Mouse (Mus musculus) myocyte (in vitro differentiated cells): ENCODE data around the gene Aff4. TPM values are rescaled to one million over a fixed set of nuclear protein-coding genes. Genes with fewer than 3 reads are reported as not detected.

Experiments
- H3K27me3 ChIP-seq: one replicate; pipeline ENCODE4 v1.6.1; 2011; ENCODE audit not compliant: control insufficient read depth, insufficient read depth, insufficient read length
- H3K36me3 ChIP-seq: one replicate; pipeline ENCODE4 v1.6.1; 2011; ENCODE audit not compliant: control insufficient read depth, insufficient read depth
- H3K4me2 ChIP-seq: one replicate; pipeline ENCODE4 v1.6.1; 2011; ENCODE audit warnings: low read depth, control low read depth
- H3K4me3 ChIP-seq: one replicate; pipeline ENCODE4 v1.5.1; 2011; ENCODE audit warnings: mild to moderate bottlenecking, control low read depth, moderate library complexity
- H3K79me2 ChIP-seq: one replicate; pipeline ENCODE4 v1.6.1; 2011; ENCODE audit not compliant: control insufficient read depth, insufficient read depth
- H3ac ChIP-seq: one replicate; pipeline ENCODE4 v1.6.1; 2011; ENCODE audit not compliant: control insufficient read depth, insufficient read length
- CEBPB ChIP-seq: IDR thresholded peaks from 2 replicates; pipeline ENCODE4 v1.6.1; 2011; ENCODE audit warnings: mild to moderate bottlenecking, moderate library complexity; ENCODE audit not compliant: poor library complexity, insufficient read depth, severe bottlenecking
- E2F4 ChIP-seq: IDR thresholded peaks from one replicate; pipeline ENCODE4 v1.6.1; 2011; ENCODE audit warnings: mild to moderate bottlenecking, control low read depth, moderate library complexity; ENCODE audit not compliant: insufficient read depth
- MAX ChIP-seq: IDR thresholded peaks from one replicate; pipeline ENCODE4 v1.6.1; 2011; ENCODE audit warnings: low read depth, mild to moderate bottlenecking, control low read depth
- MYOD1 ChIP-seq, 3 experiments: IDR thresholded peaks; one replicate each; pipeline ENCODE4 v1.6.1; 2011; ENCODE audit warnings: control low read depth in 2 of 3, low read depth in 2 of 3, mild to moderate bottlenecking in 2 of 3, moderate library complexity in 1 of 3; ENCODE audit not compliant: insufficient read length in 2 of 3, control insufficient read depth in 1 of 3
- MYOG ChIP-seq, 3 experiments: IDR thresholded peaks; one replicate each; pipeline ENCODE4 v1.6.1; 2011; ENCODE audit warnings: control low read depth in 2 of 3, low read depth in 2 of 3, mild to moderate bottlenecking in 2 of 3; ENCODE audit not compliant: insufficient read length in 2 of 3, control insufficient read depth in 1 of 3, insufficient read depth in 1 of 3
- POLR2A ChIP-seq: IDR thresholded peaks from one replicate; pipeline ENCODE4 v1.6.1; 2011; ENCODE audit warnings: low read depth, mild to moderate bottlenecking, control low read depth, moderate library complexity; ENCODE audit not compliant: insufficient read length
- POLR2AphosphoS2 ChIP-seq: IDR thresholded peaks from one replicate; pipeline ENCODE4 v1.6.1; 2011; ENCODE audit warnings: low read depth, control low read depth; ENCODE audit not compliant: insufficient read length
- REST ChIP-seq: IDR thresholded peaks from one replicate; pipeline ENCODE4 v1.6.1; 2011; ENCODE audit warnings: mild to moderate bottlenecking, control low read depth, moderate library complexity; ENCODE audit not compliant: insufficient read depth, insufficient read length
- SRF ChIP-seq: IDR thresholded peaks from one replicate; pipeline ENCODE4 v1.6.1; 2011; ENCODE audit warnings: low read depth; ENCODE audit not compliant: control insufficient read depth, insufficient read length
- TCF12 ChIP-seq: IDR thresholded peaks from one replicate; pipeline ENCODE4 v1.6.1; 2011; ENCODE audit warnings: mild to moderate bottlenecking, control low read depth; ENCODE audit not compliant: poor library complexity, insufficient read depth, severe bottlenecking
- TCF3 ChIP-seq: IDR thresholded peaks from one replicate; pipeline ENCODE4 v1.6.1; 2011; ENCODE audit warnings: low read depth, control low read depth; ENCODE audit not compliant: insufficient read length
- USF1 ChIP-seq: IDR thresholded peaks from one replicate; pipeline ENCODE4 v1.6.1; 2011; ENCODE audit warnings: low read depth, mild to moderate bottlenecking, control low read depth, moderate library complexity
- polyA plus RNA-seq: library from polyadenylated mRNA; unstranded; fragments of >200 nt; fragmentation: generic; extraction: Trizol; gene quantifications from one replicate; pipeline ENCODE4 v1.2.1, GENCODE M21; 2012; ENCODE audit warnings: missing spikeins

Aff4 gene
- polyA plus RNA-seq, 1 experiment = 15.6 TPM

DNA sequence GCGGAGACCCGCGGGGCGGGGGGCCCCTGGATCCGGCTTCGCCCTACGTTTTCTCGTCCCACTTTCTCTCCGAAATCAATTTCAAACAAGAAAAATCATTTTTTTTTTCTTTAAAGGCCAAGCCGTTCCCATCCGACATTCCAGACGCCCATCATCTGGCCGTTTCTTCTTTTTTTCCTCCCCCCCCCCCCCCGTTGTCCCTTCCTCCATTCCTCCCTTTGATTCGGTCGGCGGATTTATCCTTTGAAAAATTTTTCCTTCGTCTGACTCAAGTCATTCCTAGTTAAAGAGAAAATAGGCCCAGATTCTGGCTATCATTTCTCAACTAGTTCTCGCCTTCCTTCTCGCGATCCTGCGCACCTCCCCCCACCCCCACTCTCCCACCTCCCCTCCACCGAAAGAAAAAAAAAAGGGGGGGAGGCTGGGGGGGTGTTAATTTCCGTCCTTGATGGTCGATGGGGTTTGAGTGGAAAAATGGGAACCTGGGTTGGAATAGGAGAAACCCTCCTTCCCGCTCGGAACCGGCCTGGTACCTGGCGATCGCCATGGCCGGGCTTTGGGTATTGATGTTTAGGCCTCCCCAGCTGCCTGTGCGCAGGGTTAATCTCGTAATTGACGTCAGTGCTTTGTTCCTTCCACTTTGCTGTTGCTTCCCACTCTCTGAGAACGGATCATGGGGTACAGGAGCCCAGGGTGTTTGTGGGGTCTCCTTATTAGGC is 750 bp downstream of the Aff4 start:
- Histone ChIP-seq H3K36me3 (peaks cover 7% of the 10 kb centered on the region), H3K4me3 (peak overlapping the region; percentile 96), H3K27me3 (no peaks in the 10 kb centered on the region), H3ac (peak overlapping the region; percentile 79), H3K79me2 (peaks cover 53% of the 10 kb centered on the region), H3K4me2 (peak overlapping the region; percentile 74)
- TF ChIP-seq CEBPB = no peak
- TF ChIP-seq POLR2A = peak; percentile 12
- no peak for TF ChIP-seq E2F4
- TF ChIP-seq MAX = no peak
- no peak for TF ChIP-seq POLR2AphosphoS2
- TF ChIP-seq MYOG (IDR thresholded peaks at IDR 0.05; ENCODE audit: control insufficient read depth in 1 of 3, insufficient read depth in 1 of 3, insufficient read length in 2 of 3, low read depth in 2 of 3) = peak in 1 of 3 experiments; percentile 17

DNA sequence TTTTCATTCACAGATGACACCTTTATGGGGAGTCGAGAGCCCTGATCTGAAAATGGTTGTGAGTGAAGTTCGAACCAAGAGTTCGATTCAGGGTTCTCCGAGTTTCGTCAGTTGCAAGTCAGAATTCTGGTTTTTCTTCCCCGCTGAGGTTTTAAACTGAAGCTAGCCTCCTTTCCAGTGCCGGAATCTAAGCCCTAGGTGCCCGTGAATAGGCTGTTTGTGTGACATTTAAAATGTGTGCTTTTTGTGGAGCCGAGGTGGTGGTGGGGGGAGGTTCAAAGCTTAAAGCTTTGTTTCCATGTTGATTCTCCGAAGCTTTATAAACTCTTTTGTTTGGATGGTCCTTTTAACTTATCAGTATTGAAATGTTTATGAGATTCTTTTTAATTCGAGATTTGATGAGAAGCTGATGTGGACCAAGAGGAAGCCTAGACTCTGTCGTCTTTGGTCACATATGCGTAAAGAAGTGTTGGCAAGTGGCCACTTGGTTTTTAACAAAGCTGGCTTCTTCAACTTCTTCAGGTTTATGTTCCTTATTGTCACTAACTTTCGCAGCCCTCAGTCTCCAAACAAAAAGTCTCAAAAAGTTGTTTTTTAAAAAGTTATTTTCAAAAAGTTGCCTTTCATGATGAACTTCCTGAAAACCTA is 1.4 kb downstream of the Aff4 start:
- Histone ChIP-seq H3K79me2 (peaks cover 59% of the 10 kb centered on the region), H3K36me3 (peaks cover 7% of the 10 kb centered on the region), H3K4me2 (peak overlapping the region; percentile 74), H3K4me3 (peak overlapping the region; percentile 96), H3K27me3 (no peaks in the 10 kb centered on the region), H3ac (no peak overlapping the region)
- TF ChIP-seq POLR2A (peak; percentile 1), USF1 (no peak), POLR2AphosphoS2 (no peak)

DNA sequence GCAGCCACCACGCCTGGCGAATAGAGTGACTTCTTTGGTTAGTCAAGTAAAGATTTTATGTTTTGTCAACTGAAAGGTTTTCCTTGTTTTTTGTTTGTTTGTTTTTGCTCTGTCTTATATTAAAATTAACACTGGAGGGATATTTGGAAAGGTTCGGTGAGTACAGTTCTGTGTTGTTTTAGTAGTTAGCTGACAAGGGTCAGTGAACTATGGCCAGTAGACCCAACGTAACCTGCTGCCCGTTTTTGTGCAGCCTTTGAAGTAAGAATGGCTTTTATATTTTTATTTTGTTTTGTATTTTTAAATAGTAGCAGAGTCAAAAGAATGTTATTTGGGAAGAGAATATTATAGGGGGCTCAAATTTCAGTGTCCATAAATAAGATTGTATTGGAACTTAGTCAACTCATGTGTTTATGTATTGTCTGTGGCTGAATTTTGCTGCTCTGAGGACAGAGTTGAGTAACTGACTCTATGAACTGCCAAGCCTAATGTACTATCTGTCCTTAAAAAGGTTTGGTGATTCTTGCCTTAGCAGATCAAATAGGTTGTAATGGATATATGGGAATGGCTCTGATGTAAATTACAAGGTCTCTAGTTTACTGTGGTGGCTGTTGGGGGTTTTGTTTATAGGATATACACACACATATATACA is 8.0 kb downstream of the Aff4 start:
- H3K27me3 ChIP-seq = no peaks in the 10 kb centered on the region
- H3ac ChIP-seq = no peak overlapping the region
- no peak for TF ChIP-seq MYOD1 (IDR thresholded peaks at IDR 0.05; ENCODE audit: control insufficient read depth in 1 of 3, insufficient read length in 2 of 3, low read depth in 2 of 3)
- TF ChIP-seq REST = no peak
- TF ChIP-seq MYOG (IDR thresholded peaks at IDR 0.05; ENCODE audit: control insufficient read depth in 1 of 3, insufficient read depth in 1 of 3, insufficient read length in 2 of 3, low read depth in 2 of 3) = no peak
- TF ChIP-seq SRF = no peak
- no peak for TF ChIP-seq POLR2AphosphoS2
- no peak for TF ChIP-seq TCF3
- no peak for TF ChIP-seq POLR2A
- no peak for TF ChIP-seq MAX
- no peak for TF ChIP-seq E2F4
- no peak for TF ChIP-seq USF1
- TF ChIP-seq TCF12 = no peak
- TF ChIP-seq CEBPB = no peak
- no peak overlapping the region for H3K4me2 ChIP-seq
- peaks cover 7% of the 10 kb centered on the region for H3K36me3 ChIP-seq
- H3K79me2 ChIP-seq = peaks cover 100% of the 10 kb centered on the region
- H3K4me3 ChIP-seq = no peak overlapping the region

DNA sequence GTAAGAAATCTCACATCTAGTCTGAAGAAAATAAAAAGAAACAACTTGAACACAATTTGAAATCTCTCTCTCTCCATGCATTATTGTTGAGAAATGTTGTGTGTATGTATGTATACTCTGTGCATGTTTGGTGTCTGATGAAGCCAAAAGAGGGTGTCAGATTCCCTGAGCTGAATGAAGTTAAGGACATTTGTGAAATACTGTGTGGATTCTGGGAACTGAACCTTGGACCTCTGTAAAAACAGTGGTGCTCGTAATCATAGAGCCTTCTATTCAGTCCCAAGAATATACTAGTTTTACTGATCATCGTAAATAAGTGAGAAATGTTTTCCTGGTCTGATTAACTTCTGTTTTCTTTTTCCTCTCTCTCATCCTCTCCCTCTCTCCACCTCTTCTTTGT is 16.4 kb downstream of the Aff4 start:
- Histone ChIP-seq H3ac (no peak overlapping the region), H3K27me3 (no peaks in the 10 kb centered on the region), H3K4me3 (no peak overlapping the region), H3K79me2 (peaks cover 77% of the 10 kb centered on the region), H3K4me2 (no peak overlapping the region), H3K36me3 (peaks cover 20% of the 10 kb centered on the region)
- TF ChIP-seq MAX (no peak), CEBPB (no peak), MYOG (IDR thresholded peaks at IDR 0.05; ENCODE audit: control insufficient read depth in 1 of 3, insufficient read depth in 1 of 3, insufficient read length in 2 of 3, low read depth in 2 of 3) (no peak), SRF (no peak), REST (no peak), TCF12 (no peak), POLR2AphosphoS2 (no peak), MYOD1 (IDR thresholded peaks at IDR 0.05; ENCODE audit: control insufficient read depth in 1 of 3, insufficient read length in 2 of 3, low read depth in 2 of 3) (no peak), POLR2A (no peak), TCF3 (no peak), E2F4 (no peak), USF1 (no peak)

DNA sequence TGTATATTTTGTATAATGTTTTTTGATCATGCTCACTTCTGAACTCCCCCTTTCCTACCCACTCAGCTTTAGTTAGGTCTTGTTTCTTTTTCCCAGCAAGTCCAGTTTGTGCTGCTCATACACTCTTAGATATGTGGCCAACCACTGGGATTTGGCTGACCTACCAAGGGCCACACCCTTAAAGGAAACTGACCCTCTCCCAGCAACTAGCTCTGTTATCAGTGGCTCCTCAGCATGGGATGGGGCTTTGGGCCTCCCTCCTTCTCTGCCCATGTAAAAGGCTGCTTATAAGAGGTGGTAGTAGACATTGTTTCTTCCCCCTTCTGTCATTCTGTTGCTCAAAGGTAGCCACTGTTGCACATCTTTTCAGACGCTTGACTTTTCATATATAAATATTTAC is 28.3 kb downstream of the Aff4 start:
- Histone ChIP-seq H3K4me3 (no peak overlapping the region), H3ac (no peak overlapping the region), H3K27me3 (no peaks in the 10 kb centered on the region), H3K79me2 (peaks cover 55% of the 10 kb centered on the region), H3K36me3 (peaks cover 55% of the 10 kb centered on the region), H3K4me2 (no peak overlapping the region)
- TF ChIP-seq TCF12 (no peak), TCF3 (no peak), POLR2AphosphoS2 (no peak), MYOG (IDR thresholded peaks at IDR 0.05; ENCODE audit: control insufficient read depth in 1 of 3, insufficient read depth in 1 of 3, insufficient read length in 2 of 3, low read depth in 2 of 3) (no peak), USF1 (no peak), REST (no peak), SRF (no peak), POLR2A (no peak)
